Mouse (Mus musculus) mouse embryonic stem cell (cell line): ENCODE results near the gene Hist1h4f.
"Not testable (repeated sequence)": the region's sequence is repeated elsewhere in the genome, so short reads cannot be mapped to it uniquely, and the experiment has no call there.

Experiments used
- in situ Hi-C, 2 experiments: fragments of 300-500 bp; cut with MboI; formaldehyde crosslinking; loops; 1 replicate in 1 of 2; 3 replicates in 1 of 2; pipeline ENCODE4 v1.14.3; 2019 to 2020; ENCODE audit warnings: low sequenced_read_pairs in 2 of 2, low pct_unique_long_range_greater_than_20kb in 1 of 2, mixed read lengths in 1 of 2; ENCODE audit not compliant: unreplicated experiment in 1 of 2

Gene Hist1h4f

DNA sequence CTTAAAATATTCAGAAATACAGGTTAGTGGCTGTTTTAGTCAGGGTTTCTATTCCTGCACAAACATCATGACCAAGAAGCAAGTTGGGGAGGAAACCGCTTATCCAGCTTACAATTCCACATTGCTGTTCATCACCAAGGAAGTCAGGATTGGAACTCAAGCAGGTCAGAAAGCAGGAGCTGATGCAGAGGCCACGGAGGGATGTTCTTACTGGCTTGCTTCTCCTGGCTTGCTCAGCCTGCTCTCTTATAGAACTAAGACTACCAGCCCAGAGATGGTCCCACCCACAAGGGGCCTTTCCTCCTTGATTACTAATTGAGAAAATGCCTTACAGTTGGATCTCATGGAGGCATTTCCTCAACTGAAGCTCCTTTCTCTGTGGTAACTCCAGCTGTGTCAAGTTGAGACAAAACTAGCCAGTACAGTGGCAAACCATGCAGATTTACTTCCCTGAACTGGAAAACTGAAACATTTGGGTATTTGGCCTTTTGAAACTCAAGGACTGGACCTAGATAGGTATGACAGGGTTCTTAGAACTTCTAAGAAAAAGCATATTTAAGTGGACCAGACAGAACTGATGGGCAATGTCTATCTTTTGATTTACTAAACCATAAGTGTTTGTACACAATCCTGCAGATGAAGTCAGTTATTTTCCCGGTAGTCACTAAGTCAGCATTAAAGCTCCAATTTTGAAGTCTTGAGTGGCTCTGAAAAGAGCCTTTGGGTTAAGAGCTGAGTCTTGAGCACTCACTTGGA is 9.0 kb downstream of the Hist1h4f start:
- in situ Hi-C loops = not testable (repeated sequence)

DNA sequence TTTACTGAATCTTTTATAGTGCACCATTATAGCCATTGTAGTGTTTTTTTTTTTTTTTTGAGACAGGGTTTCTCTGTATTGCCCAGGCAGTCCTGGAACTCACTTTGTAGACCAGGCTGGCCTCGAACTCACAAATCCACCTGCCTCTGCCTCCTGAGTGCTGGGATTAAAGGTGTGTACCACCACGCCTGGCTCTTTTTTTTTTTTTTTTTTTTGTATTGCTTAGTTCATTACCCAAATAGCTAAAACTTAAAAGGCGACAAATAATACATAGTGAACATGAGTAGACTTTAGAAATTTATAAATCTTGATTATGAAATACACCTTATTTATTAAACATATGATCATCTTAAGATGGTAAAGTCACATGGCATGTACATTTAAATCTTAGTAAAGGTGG is 10.0 kb downstream of the Hist1h4f start:
- in situ Hi-C loops = no loop called here

DNA sequence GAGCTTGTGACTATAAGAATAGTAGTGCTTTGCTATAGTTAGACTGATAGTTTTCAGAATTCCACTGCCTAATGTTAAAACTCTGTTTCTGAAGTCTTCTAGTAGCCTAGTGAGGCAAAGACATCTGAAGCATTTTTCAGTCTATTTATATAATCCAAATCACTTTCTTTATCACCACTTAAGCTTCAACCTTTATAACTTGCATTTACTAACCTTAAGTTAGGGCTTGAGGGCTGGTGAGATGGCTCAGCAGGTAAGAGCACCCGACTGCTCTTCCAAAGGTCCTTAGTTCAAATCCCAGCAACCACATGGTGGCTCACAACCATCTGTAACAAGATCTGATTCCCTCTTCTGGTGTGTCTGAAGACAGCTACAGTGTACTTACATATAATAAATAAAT is 11.6 kb downstream of the Hist1h4f start:
- in situ Hi-C loops = not testable (repeated sequence)

DNA sequence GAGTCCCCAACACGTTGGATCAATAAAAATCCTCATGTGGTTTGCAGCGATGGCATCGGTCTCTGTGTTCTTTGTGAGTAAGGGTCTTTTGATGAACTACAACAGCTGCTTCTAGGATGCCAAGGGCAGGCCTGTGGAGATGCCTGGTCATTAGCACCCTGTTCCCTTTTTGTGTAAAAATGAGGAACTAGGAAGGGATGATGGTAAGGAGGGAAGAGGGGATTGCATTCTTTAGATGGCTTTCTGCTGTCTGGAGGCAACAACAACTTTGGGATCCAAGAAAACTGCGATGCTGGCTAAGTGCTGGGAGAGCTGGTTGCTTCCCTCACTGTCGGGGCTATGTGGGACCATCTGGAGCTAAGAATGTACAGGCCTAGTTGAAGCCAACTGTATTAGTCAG is 13.2 kb downstream of the Hist1h4f start:
- in situ Hi-C loops = no loop called here

DNA sequence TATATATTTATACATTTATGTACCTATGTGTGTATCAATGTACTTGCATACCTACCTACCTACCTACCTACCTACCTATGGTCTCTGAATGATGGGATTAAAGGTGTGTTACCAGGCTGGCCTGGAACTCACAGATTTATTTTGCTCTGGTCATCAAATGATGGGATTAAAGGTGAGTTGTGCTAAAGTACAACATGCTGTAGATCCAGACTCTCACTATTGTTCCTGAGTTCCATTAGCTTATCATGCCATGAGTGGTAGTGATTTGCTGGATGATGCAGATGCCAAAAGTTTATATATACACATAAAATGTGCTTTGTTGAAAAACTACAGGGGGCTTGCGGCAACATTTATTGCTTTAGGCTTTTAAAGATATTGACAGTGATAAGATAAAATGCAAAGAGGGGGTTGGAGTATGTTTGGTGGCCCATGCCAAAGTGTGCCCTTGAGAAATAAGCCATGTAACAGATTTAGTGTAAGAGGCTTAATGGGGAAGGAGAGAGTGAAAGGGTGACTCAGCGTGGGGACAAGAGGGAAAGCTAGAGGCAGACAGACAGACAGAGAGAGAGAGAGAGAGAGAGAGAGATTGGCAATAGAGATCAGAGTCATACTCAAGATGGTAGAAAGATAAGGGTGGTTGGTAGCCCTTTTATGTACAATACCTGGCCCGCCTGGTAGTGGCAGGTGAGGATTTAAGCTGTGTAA is 14.3 kb downstream of the Hist1h4f start:
- in situ Hi-C loops = no loop called here

DNA sequence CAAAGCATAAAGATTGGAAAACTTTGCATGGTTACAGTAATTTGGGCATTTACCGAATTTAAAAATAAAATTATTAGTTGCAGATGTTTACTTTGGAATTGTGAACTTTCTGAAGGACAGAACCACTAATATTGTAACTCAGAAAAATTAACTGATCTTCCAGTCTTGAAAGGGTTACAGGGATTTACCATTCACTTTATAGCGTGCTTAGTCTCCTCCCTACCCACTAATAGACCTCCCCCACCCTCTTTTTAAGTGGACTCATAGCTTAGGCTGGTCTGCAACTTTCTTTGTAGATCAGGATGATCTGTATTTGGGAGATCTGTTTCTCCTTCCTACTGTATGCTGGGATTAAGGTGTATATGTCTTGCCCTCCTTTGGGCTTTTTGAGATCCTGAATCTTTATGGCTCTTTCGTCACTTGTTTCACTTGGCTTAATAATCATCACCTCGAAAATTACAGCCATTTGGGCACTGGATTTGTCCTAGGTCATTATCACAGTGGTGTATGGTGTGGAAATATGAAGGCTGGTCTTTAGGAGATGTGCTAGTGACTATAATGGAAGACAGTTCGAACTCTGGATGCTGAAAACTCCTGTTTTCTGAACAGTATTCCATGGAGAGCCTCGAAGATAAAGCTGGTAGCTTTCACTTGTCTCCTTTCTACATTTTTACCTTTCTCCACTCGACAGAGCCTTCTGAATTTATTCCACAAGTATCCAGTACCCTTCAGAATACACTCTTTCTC is 15.2 kb downstream of the Hist1h4f start:
- in situ Hi-C loops = no loop called here

DNA sequence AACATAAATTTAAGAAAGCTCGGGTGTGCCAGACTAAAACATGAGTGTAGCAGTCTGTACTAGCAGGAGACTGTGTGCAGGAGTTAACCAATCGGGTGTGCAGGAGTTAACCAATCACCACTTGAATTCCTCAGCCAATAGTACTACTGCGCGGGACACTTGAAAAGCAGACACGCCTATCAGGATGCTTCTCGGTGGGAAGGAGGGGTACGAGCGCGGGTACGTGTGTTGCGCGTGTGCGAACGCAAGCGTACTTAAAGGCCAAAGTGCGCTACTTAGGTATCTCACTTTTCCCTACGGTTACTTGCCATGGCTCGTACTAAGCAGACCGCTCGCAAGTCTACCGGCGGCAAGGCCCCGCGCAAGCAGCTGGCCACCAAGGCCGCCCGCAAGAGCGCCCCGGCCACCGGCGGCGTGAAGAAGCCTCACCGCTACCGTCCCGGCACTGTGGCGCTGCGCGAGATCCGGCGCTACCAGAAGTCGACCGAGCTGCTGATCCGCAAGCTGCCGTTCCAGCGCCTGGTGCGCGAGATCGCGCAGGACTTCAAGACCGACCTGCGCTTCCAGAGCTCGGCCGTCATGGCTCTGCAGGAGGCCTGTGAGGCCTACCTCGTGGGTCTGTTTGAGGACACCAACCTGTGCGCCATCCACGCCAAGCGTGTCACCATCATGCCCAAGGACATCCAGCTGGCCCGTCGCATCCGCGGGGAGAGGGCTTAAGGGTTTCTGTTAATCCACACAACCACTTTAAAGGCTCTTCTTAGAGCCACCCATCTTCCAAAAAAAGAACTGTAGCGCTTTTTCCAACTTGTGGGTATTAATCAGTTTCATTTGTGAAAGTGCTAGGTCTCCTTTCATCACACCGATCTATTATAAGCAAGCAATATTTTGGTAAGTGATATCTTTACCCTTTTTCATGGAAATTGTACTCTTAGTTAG is 16.0 kb downstream of the Hist1h4f start, which contains the start of gene Hist1h3g:
Gene Hist1h3g, plus strand, starts transcription at position 286 of the 939 bp plus-strand sequence.
- in situ Hi-C loops = not testable (repeated sequence)

DNA sequence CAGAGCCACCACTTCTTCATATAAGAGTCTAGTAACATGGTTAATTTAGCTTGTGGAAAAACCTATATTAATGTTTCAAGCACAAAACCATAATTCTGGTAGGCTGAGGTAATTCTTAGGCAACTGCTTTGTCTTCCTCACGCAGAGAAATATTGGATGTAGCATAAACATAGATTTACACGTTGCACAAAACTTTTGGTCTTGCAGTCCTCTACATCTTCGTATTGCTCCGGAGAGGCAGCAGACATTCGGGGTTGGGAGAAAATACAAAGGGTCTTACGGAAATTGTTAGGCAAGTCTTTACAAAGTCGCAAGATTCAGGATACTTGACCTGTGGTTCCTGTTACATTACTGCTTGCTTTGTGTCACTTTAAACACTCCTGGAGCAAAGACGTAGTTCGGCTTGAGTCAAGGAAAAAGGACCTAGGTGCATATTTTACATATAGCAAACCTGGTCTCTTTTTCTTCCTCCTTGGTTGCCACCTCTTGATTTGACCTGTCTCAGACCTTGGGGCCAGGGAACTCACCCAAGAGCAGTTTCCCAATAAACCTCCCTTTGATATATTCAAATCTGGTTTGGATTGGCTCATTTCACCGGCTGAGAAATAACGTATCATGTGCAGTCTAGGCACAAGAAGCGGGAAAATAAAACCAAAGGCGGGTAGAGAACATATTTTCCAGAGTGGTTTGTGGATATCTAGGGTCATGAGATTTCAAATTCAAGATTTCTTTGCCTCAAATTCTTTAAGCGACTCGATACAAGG is 16.9 kb downstream of the Hist1h4f start:
- in situ Hi-C loops = no loop called here

DNA sequence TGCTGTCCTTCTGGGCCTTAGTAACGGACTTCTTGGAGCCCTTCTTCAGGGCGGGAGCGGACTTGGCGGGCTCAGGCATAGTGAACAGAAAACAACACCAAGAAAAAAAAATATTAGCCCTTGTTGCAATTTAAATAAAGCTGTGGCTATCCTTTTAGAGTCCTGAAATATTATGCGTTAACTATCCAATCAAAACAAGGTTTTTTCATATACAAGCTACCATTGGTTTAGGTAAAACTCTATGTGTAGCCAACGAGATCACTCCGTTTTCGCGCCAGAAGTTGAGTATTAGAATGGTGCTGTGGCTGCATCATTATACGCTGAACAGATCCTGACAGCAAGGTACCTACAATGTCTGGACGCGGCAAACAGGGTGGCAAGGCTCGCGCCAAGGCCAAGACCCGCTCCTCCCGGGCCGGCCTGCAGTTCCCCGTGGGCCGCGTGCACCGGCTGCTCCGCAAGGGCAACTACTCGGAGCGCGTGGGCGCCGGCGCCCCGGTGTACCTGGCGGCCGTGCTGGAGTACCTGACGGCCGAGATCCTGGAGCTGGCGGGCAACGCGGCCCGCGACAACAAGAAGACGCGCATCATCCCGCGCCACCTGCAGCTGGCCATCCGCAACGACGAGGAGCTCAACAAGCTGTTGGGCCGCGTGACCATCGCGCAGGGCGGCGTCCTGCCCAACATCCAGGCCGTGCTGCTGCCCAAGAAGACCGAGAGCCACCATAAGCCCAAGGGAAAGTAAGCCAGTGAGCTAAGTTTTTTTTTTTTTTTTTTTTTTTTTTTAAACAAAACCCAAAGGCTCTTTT is 17.7 kb downstream of the Hist1h4f start, which contains the start of gene Hist1h2af:
Gene Hist1h2af, plus strand, starts transcription at position 347 of the 808 bp plus-strand sequence.
- in situ Hi-C loops = not testable (repeated sequence)

DNA sequence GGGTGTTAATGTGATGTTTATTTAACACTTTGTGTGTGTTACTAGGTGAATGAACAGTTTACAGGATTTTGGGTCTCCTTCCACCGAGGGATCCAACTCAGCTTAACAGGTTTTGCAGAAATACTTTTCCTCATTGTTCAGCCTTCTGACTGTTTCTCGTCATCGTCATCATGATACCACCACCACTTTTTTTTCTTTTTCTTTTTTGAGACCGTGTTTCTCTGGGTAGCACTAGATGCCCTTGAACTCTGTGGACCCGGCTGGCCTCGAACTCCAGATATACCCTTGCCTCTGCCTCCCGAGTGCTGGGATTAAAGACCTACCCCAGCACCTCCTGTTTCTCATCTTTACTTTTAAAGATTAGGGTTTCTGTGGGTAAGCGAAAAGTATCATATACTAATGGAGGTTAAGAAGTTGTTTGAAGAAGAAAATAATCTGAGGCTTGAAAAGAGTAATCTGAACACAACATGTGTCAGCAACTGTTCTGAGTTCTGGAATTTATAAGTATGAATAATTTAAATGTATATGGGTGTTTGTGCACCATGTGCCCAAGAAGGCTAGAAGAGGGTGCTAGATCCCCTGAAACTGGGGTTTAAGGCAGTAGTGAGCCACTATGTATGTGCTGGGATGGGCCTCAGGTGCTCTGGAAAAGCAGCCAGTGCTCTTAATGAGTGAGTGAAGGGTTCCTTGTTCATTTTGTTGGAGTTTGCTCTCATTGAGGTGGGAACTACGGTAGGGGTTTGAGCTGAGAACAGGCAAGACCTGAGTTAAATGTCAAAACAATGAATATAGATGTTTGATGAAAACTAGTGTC is 19.0 kb downstream of the Hist1h4f start:
- in situ Hi-C loops = no loop called here

DNA sequence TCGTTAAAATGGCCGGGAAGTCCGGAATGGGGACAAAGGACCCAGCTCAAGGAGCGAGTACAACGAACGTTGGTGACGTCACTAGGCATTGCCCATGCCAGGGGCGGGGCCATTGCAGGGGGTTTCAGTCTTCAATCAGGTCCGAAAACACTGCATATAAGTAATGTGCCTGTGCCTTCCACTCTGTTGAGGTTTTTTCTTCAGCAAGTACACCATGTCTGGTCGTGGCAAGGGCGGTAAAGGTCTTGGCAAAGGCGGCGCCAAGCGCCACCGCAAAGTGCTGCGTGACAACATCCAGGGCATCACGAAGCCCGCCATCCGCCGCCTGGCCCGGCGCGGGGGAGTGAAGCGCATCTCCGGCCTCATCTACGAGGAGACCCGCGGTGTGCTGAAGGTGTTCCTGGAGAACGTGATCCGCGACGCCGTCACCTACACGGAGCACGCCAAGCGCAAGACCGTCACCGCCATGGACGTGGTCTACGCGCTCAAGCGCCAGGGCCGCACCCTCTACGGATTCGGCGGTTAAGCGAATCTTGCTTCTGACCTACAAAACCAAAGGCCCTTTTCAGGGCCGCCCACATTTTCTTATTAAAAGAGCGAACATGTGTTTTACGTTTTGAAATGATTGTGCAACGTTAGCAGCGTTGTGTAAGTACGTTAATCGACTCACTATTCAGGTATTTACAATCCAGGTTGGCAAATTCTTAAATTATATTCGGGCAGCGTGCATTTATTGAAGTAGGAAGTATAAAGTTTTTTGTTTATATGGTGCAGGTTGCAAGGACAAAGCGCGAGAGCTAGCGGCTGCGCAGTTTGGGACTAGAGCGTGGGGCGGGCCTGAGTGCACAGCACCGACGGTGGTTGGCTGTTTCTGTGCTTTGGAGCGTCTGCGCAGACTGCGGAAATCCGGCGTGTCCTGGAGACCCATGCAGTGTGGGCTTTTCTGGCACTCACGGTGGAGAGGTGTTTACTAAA is 20.3 kb downstream of the Hist1h4f start, which contains the start of gene Hist1h4h:
Gene Hist1h4h, plus strand, starts transcription at position 150 of the 975 bp plus-strand sequence.
- in situ Hi-C loops = no loop called here

DNA sequence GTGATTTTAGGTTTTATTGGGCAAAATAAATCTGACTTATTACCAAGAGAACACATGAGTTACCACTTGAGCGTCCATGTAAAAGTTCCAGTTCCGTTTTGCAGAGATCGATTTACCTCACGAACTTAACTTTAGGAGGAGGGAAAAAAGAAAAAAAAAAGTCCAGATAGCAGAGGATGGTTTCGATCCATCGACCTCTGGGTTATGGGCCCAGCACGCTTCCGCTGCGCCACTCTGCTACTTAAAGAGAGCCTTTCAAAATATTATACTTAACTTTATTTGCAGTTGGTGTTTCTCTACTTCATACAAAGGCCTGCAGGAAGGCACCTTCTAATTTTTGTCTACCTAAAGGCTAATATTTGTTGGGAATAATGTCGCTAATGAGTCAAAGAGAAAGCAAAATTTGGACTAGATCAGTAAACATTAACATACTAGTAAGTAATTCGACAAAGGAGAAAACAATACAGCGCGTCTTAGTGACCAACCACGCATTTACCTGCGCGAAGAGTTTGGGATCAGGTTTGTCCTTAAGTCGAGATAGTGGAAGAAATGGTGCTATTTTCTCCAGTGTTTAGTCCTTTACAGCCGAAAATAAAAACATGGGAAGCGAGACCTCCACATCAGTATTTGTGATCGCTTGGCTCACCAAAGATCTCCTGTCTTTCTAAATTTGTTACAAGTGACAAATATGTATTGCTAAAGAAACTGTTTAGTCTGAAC is 21.1 kb downstream of the Hist1h4f start:
- in situ Hi-C loops = no loop called here

DNA sequence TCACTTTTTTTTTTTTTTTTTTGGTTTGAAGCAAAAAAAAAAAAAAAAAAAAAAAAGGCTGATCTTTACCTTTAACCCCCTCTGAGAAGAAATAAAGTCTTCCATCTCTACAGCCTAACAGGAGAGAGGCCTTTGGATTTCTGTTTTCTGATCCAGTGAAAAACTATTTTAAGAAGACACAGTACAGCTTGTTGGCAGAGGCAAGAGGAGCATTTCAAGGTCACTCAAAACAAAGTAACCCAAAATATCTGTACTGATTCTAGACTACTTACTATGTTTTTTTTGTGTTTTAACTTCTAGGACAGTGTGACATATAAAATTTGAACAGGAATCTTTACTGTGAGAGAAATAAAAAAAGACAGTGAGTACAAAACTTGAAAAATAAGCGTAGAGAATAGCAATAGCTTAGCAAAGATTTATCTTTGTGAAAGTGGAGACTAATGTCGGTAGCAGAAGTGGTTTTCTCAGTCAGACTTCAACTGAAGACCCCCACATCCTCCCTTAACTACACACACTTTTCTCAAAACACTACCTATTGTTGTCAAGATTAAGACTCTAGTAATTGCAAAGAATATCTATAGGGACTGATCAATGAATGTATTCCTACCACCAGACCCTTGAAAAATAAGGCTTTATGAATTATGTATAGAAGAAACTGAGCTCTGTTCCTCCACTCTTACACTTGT is 21.8 kb downstream of the Hist1h4f start:
- in situ Hi-C loops = no loop called here

DNA sequence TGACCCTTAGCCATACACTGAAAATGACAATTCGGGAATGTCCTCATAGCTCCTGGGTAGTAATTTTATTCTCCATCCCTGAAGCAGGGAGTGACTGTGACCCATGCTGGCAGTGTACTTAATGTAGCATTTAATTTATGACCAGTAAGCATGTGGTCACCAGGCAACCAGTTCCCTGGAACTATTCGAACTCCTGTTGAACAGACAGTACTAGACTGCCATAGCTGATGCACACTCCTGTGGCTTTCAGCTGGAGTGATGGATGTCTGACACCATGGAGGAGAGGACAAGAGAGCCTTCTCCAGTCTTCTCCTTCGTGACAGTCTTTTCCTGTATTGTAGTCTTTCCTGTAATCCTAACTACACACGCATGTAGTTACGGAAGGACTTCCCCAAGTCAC is 22.4 kb downstream of the Hist1h4f start:
- in situ Hi-C loops = no loop called here
